Mouse (Mus musculus) ovary, adult 10 weeks (tissue): ENCODE data around the gene Tpr. TPM values are rescaled to one million over a fixed set of nuclear protein-coding genes. Genes with fewer than 3 reads are reported as not detected.

ENCODE experiments used
- polyA plus RNA-seq: library from polyadenylated mRNA; stranded (reverse); fragments of 350-450 nt; fragmentation: Illumina TruSeq; extraction: RNeasy Lipid Tissue Mini Kit (QIAGEN cat#74804); gene quantifications from one replicate; pipeline ENCODE4 v1.2.3, GENCODE M21; 2014

Tpr gene
- polyA plus RNA-seq, result 198 TPM

DNA sequence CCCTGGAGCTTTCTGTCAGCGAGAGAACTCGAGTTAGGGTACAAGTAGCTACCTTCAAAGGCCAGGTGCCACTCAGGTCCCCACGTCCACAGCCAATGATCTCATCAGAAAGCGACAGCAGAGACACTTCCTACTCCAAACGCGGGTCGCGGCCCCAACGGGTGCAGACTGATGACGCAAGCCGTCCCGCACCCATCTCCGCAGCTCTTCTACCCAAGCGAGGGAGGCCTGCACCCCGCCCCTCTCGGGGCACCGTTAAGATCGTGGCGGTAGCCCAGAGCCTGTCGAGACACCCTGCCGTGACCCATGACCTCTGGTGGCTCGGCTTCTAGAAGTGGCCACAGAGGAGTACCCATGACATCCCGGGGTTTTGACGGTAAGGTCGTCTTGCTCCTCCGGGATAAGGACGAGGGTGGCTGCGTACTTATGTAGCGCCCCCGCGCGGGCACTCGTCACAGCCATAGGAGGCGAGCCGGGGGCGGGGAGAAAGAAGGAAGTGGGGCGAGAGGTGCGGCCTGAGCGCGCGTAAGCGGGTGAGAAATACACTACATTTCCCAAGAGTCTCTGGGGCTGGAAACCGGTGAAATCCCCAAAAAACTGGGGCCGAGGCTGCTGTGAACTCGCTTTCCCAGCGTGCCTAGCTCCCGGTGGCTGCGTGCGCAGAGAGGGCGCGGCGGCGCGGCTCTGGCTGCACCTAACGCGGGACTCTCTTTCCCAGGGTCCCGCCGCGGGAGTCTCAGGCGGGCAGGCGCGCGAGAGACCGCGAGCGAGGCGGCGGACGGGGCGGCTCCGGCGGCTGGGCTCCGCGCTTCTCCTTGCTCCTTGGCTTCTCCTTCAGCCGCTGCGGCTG lies at the start of gene Tpr, which contains the start of gene Odr4:
Gene Tpr, plus strand, starts transcription at position 201 of the 850 bp plus-strand sequence.
Gene Odr4, minus strand, starts transcription at position 443 of the 850 bp plus-strand sequence.

DNA sequence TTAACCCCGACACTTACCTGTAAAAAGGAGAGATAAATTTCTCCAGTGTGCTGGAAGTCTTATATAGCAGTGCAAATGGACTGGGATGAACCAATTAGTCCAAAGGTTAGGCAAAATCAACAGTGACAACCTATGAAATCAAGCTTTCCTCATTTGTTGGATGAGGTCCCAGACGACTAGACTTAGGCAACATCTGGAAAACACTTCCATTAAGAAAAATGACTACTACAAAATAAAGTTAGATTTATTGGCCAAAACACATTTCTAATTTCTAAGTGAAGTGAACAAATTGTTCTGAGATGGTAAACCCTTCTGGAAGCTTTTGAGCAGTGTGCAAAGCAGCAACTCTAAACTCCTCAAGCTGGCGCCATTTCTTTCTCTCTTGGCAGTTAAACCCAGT lies 73.5 kb downstream of the Tpr start, which contains the start of gene Prg4:
Gene Prg4, minus strand, starts transcription at position 34 of the 400 bp plus-strand sequence.

Other genes starting within 250 kb of the Tpr start
- gene Pdc, start 73.4 kb upstream of the Tpr start, polyA plus RNA-seq, result not detected
- 130 TPM for gene Odr4, start 242 bp downstream of the Tpr start, polyA plus RNA-seq
- 14.0 TPM for gene Prg4, start 73.3 kb downstream of the Tpr start, polyA plus RNA-seq